Mouse (Mus musculus) spleen, adult 12 weeks (tissue): Measurements from ENCODE around the gene Hnmt.
"Not testable (repeated sequence)": the region's sequence is repeated elsewhere in the genome, so short reads cannot be mapped to it uniquely, and the experiment has no call there.

Experiments
- DNase-seq: peaks from one replicate; pipeline ENCODE4 v3.0.0; 2022; ENCODE audit warnings: low spot score

The Hnmt gene

DNA sequence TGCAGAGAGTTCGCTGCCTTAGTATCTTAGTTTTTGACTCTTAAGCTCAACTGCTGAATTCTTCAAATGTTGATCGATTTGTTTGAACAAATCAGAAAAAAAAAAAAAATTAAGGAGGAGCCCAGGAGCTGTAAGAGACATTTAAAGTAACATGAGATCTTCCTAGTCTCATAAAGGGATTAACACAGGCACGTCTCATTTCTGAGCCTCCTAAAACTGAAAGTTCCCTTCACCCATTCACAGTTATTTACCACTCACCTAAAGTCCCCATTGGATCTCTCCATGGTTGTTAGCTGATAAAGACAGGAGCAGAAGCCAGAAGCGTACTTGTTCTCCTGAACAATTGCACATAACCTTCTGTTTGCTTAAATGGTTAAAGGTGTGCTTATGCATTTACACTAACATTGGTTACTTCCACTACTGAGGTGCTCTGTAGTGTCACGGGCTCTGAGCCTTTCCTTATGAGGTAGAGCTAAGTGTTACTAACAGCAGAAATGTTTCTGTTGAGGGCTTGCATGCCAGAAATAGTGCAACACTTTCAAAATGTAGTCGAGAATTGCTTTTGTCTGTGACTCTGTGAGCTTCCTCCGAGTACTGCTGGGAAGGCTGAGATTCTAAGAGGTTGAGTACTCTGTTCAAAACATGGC, at the start of gene Hnmt:
Gene Hnmt (minus strand): TSS at position 51 of the 647 bp plus-strand sequence.
- no peak for DNase-seq

- no peak for DNase-seq
Measured at GRCm38 (mm10) chr2:24096495-24096894, 47.3 kb upstream of the Hnmt start, which contains the start of gene Tbpl2. Tbpl2 (minus strand) TSS chr2:24096595.

GRCm38 (mm10) chr2:24090921-24091320, 41.7 kb upstream of the Hnmt start:
- no peak for DNase-seq

DNA sequence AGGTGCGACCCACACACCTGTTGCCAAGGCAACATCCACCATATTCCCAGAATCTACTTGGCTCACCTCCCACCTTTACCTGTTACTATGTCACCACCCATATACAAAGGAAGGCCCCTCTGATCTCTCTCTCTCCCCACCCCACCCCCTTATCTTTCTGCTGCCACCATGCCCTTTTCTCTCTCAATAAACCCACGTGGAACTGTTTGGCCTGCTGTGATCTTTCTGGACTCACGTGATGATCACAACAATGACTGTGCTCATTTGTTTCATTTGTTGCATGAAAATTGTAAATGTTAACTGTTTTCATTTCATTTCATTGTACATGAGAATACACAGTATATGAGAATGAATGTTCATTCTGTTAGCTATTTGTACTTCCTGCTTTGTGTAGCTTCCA, 1.3 kb upstream of the Hnmt start:
- DNase-seq: no peak

DNA sequence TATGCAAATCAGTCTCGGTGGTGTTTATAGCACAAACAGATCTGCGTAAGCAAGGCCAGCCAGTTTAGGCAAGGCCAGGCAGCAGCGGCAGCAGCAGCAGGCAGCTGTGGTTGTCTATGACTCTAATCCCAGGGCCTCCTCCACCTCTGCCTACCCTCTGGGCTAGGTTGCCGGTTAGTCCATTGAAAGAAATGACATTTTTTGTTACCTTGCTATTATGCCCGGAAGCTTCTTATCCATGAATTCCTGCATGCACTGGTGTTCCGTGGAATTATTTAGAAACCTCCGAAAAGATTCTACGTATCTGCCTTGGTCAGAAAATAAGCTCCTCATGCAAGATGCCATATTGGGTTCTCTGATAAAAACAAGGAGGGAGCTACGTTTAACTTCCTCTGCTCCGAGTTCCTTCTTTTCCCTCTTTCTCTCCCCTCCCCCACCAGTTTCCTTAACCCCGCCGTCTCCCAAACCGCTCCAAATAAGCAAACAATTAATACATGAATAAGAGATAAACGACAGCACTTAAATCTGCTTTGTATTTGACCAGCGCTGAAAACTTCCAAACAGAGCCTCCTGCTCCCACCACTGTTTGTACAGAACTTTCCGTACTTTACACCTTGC, 605 bp downstream of the Hnmt start:
- no peak for DNase-seq

- DNase-seq: no peak
Measured at GRCm38 (mm10) chr2:24047551-24048479, 1.4 kb downstream of the Hnmt start.

DNA sequence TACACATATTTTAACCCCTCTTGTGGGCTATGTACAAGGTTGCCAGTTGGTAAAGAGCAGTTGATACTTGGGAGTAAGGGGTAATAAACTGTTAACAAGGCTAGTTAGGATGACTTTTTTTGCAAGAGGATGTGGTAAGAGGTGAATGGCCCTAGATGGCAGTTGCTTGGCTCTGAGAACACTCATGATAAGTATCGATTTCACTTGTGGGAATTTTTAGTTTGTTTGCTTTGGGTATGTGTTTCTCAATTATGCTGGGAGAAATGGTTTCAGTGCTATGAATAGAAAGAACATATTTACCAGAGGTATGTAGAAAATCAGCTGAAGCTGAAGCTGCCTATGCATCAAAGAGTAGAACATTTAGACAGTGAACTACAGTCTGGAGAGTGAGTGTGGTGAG, 6.3 kb downstream of the Hnmt start:
- no peak for DNase-seq

GRCm38 (mm10) chr2:24040531-24040930, 8.7 kb downstream of the Hnmt start:
- no peak for DNase-seq

- DNase-seq: not testable (repeated sequence)
Measured at GRCm38 (mm10) chr2:24019386-24019785, 29.8 kb downstream of the Hnmt start.

DNA sequence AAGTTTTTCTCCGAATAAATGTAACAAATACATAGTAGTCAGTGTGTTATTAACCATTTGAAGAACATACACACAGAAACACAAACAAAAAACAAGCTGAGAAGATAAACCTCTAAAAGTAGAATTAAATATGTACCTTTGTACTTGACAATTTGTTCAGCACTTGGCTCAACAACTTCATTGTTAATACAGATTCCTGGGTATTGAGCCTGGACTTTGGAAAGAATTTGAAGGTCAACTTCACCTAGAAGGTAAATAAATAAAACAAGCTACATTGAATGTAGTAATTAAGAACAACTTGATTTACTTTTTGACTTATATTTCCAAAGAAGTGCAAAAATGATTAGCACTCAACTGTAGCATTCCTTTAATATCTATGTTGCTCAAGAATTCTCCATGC, 30.2 kb downstream of the Hnmt start:
- DNase-seq: no peak

GRCm38 (mm10) chr2:24014957-24015356, 34.2 kb downstream of the Hnmt start:
- no peak for DNase-seq

DNA sequence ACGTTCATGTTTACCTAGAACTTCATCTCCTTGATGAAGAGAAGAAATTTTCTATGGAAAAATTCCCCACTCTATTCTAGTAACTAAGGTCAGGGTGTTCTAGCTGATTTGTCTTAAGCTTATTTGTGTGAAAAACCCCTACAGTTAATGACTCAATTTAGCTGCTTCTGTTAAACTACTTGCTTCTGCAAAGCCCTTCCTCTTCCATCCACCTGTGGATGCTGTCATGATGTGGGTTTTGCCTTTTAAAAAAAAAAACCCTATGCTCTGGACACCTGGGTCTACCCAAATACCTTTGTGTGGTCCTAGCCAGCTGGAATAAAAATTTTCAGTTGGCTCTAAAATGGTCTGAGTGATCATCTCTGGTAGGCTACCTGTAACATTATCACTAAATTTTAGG, 49.9 kb downstream of the Hnmt start:
- DNase-seq: no peak

DNA sequence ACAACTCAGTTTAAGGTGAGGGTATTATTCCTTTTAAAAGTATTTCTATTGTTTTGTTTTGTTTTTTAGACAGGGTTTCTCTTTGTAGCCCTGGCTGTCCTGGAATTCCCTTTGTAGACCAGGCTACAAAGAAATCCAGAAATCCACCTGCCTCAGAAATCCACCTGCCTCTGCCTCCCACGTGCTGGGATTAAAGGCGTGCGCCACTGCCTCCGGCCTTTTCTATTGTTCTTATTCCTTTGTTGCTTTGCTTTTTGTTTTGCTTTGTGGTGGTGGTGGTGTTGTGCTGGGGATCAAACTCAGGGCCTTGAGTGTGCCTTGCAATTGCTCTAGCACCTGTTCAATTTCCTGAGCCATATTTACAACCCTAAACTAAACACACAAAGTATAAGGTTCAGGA, 50.4 kb downstream of the Hnmt start:
- no peak for DNase-seq

DNA sequence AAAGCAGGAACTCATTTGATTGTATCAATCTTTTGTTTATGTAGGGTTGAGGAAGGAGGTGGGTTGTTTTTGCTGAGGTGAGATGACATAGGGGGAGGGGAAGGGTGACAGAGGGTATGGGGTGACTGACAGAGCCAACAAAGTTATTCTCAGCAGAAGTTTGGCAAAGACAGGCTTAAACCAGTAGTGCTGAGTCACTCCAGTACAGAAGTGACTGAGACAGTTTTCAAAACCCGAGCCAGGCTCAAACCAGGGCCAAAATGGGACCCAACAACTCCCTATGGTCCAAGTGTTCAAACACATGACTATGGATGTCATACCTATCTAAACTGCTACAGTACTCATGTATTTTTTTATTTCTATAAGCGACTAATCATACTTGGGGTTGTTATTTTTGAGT, 52.4 kb downstream of the Hnmt start:
- no peak for DNase-seq

DNA sequence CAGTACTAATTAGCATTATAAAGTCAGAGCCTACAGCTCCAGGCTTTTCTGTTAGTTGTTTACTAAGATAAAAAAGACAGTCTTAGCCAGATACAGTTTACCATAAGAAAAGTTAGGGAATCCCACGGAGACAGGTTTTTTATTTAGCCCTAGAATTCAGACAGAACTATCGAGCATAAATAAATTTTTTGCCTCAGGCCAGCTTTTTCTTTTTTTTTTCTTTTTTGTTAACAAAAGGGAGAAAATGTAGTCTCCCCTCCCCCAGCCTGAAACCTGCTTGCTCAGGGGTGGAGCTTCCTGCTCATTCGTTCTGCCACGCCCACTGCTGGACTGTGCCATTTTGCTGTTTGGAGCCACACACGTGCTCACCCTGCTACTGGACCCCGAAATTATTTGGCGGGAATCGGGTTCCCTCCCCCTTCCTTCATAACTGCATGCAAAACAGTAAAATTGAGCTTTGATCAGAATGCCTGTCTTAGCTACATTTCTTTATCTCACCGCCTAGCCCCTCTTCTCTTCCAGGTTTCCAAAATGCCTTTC, 59.1 kb downstream of the Hnmt start:
- DNase-seq: not testable (repeated sequence)

GRCm38 (mm10) chr2:23987283-23987682, 61.9 kb downstream of the Hnmt start:
- no peak for DNase-seq

DNA sequence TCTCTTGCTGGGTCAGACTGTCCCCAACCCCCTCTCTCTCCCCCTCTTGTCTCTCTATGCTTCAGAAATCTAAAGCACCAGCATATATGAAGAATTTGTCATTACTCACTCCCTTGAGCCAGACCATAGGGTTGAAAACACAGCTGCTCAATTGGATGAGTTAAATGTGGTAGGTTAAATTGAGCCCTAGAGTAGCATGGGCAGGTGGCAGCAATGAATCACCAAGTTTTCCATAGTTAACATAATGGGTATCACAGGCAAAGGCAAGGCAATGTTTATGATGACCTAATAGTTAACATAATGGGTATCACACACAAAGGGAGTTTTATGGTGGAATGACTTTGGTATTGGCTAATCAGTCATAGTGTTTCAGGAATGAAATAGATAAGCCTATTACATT, 65.9 kb downstream of the Hnmt start:
- no peak for DNase-seq

- DNase-seq: no peak
Measured at GRCm38 (mm10) chr2:23982860-23983259, 66.3 kb downstream of the Hnmt start.

DNA sequence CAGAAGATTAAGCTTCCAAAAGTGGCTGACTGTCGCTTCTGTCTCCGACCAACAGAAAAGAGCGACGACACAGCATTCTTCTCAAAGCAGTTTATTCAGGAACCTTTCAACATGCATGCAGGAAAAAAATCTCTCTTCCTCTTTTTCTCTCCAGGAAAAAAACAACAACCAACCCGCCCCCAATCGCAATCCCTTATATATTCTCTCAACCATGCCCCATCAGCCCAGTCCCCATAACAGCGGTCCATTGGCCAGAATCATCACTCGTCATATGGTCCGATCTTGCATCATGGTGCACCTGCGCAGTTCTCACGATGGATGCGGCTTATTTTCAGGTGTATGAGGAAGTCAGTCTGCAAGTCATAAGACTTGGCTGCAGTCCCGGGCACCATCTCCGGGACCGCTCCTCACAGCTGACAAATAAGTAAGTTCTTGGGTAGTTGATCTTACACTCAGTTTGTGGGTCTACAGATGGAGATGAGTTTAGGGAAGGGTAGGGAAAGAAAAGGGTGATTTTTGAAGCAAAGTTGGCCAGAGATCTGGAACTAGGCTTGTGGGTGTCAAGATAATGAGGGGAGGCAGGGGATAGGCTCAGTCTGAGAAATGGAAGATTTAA, 88.4 kb downstream of the Hnmt start:
- DNase-seq: not testable (repeated sequence)
